Mouse (Mus musculus): ENCODE data around the gene Tmem206.

DNA sequence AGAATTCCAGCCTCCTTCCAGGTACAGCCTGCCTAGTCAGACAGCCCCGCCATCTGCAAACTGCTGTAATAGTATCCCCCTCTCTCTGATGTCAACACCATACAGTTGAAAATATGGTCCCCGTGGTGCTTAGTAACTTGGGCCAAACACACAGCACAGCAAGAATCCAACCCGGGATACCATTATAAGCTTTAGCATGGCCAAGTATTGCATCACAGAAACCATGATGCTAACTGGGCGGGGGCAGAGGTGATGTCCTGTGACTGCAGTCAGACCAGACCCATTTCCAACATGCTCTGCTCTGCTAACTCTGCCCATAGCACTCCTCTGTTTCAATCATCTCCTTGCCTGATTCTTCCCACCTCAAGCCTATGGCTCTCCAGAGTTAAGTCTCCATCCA lies 11.8 kb upstream of the Tmem206 start:
- TF ChIP-seq CTCF (IDR thresholded peaks at IDR 0.05; ENCODE audit: borderline replicate concordance, control insufficient read depth, extremely low read depth, insufficient read depth, low read length, poor library complexity), result no peak
- TF ChIP-seq POLR2A (IDR thresholded peaks at IDR 0.05; ENCODE audit: control insufficient read depth, extremely low read depth, insufficient read depth, low read length, poor library complexity), result no peak

Measured in thymus, adult 2 months (tissue).